Mouse (Mus musculus): ENCODE measurements around the gene Tnfrsf23.
A peak's percentile ranks its signal among the peaks of the same experiment; 100 is the strongest.
"Not testable (repeated sequence)": the region's sequence is repeated elsewhere in the genome, so short reads cannot be mapped to it uniquely, and the experiment has no call there.

The Tnfrsf23 gene

DNA sequence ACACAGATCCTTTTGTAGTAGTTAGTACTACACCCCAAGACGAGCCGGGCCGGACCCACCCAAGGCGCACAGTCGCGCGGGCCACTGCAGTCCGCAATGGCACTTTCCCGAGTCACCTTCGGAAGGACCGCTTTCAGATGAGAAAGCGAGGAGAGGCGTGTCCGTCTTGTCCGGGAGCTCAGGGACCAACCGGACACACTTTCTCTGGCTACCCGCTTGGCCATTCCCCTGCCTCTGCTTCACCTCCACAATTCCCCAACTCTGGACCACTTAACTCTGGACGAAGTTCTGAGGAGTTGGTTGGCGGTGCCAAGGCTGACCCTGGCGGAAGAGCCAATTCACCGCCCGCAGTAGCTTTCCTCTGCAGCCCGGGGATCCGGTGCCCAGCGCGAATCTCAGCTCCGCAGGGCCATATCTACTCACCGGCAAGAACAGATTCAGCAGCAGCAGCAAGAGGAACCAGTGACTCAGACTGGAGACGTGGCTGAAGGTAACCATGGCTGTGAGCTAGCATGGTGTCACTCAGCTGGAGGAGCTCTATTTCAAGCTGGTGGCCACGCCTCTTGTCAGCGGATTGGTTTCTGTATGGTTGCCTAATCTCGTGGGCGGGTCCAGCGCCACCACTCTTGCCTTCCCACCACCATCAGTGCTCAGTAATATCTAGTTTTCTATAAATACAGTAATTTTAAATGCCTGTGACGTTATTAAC is at the start of gene Tnfrsf23:
Gene Tnfrsf23 (minus strand): TSS at position 514 of the 709 bp plus-strand sequence.
- peak; percentile 40 for DNase-seq (ENCODE audit: low spot score)

DNA sequence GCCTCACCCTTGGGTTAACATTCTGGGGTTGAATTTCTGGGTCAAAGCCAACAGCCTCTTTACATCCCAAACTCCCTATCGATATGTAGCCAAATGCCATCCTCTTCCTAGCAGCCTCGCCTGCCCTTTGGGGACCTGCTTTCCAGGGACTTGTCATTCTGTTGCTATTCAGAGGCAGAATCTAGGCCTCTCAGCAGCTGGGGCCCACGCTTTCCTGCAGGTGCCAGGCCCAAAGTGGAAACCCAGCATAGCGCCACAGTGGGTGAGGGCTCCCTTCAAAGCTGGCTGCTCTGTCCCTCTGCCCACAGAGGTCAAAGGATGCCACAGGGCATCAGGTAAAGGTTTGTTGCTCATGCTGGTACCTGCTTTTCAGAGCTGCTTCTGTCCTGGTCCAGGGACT is 48.1 kb upstream of the Tnfrsf23 start:
- no peak for DNase-seq (ENCODE audit: low spot score)

DNA sequence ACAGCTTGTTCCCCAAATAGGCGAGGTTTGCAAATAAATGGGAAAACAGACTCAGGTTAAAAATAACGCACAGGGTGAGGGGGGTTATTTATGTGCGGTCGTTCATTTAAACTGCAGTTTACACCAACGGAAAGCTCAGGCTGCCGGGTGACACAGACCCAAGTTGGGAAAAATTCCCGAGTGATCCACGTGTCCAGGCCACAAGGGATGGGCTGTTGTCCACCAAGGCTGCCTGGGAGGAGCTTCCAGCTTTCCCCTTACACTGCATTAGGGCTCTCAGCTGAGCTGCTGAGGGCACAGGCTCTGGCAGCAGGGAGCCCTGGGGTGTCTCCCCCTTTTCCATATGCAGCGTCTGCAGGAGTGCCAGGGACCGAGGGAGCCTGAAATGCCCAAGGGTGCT is 44.2 kb upstream of the Tnfrsf23 start:
- DNase-seq (ENCODE audit: low spot score): no peak

DNA sequence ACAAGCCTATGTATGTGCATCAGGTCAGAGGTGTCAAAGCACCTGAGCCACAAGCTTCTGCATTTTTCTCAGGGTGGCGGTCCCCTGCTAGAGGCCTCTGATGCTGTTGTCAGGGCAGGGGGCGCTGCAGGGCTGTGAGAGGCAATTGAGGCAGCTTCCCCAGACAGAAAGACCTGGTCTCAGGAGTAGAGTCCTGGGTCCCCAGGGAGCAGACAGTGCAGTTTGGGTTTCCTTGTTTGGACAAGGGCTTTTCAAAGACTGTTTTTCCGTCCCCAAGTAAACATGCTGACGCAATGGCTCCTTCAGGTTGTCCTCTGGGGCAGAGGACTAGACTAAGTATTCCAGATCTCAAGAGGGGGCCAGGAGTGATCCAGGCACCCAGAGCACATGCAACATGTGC is 40.7 kb upstream of the Tnfrsf23 start:
- DNase-seq (ENCODE audit: low spot score): no peak

DNA sequence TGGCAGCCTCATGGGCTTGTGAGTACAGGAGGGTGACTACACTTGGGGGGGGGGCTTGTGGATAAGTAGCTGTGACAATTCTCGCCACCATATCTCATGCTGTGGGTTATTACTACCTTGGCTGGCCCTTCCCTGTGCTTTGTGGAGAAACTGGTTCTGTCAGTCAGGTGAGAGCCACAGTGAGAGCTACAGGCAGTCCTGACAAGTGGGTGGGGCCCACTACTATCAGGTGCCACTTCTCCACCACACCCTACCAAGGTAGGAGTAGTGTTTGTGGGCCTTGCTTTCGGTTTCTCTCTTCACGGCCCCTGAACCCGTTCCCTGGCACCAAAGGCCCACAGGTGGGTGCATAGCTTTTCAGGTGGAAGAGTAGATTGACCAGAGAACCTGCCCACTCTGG is 38.2 kb upstream of the Tnfrsf23 start:
- DNase-seq (ENCODE audit: low spot score): no peak

DNA sequence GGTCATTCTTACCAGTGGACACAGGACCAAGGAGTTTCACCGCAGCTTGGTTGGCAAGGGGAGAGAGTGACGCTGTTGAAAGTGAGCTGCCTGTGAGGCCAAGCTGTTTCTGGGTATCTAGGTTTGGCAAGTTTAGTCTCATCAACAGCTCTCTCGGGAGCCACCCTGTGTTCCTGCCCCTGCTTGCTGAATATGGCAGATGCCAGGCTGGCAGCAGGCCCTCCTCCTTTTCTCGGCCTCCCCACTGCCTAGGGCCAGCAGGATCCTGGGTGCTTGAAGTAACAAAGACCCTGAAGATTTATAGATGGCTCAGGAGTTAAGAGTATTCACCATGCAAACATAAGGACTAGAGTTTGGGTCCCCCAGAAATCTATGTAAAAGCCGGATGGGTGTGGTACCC is 37.0 kb upstream of the Tnfrsf23 start:
- no peak for DNase-seq (ENCODE audit: low spot score)

DNA sequence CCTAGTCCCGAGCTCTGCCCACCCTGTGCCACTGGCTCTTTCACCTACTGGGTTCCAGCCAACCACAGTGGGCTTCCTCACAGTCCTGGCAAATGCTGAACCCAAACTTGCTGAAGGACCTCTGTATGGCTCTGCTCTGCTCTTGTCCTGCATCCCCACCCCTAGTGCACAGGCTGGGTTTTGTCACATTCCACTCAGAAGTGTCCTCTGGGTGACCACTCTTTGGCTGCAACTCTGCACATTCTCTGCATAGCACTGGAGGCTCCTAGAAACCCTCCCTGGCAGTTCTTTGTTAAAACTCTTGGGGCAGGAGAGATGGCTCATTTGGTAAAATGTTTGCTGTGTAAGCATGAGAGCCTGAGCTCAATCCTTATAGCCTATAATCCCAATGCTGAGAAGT is 32.1 kb upstream of the Tnfrsf23 start:
- no peak for DNase-seq (ENCODE audit: low spot score)

DNA sequence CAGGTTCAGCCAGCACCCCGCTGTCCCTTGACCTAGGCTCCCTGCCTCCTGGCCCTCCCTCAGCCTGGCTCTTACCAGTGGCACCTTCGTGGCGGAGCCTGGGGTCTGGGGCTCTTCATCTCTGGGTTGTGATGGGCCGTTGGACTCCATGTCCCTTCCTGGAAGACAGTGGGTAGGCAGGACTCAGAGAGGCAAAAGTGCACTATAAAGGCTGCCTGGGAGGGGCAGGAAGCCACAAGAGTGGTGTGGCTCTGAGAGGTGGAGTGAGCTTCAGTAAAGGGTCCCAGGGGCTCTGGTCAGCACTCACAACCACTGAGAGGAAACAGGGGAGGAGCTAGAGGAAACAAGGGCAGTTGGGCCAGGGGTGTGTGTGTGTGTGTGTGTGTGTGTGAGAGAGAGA is 27.7 kb upstream of the Tnfrsf23 start:
- no peak for DNase-seq (ENCODE audit: low spot score)

DNA sequence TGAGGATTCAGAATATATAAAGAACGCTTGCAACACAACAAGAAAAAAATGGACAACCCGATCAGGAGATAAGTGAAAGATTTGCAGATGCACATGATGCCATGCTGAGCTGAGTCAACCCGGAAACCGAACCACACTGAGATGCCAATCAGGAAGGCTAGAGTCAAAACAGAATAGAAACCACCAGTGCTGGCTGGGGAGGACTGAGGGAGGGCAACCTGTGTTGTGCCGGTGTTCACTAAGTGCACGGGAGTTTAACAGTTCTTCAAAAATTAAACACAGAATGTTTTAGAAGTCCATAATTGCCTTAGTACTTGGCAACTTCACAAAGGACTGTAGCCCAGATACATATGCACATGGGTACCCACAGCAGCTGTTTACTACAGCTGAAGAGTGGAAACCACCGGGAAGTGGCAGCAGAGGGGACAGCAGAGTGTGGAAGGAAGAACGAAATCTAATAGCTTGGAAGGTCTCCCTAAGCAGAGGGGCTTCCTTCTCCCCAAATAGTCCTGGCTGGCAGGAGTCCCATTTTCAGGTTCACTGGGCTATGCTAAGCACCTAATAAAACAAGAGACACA is 27.2 kb upstream of the Tnfrsf23 start:
- DNase-seq (ENCODE audit: low spot score): no peak

DNA sequence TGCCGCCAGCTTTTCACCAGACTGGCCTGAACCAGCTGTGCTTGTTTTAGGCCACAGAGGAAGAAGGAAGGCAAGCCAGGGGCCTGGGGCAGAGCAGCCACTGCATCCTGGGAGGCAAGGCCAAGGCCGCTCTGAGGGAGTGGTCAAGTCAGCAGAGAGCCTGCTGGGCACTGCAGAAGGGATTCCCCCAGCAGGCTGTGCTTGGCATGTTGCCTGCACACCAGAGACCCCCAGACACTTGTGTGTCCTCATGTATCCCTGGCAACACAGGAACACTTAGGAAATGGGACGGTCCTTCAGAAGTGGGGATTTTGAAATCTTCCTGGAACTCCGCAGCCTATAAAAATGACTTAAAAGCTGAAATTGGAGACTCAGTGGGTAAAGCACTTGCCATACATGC is 26.4 kb upstream of the Tnfrsf23 start:
- no peak for DNase-seq (ENCODE audit: low spot score)

DNA sequence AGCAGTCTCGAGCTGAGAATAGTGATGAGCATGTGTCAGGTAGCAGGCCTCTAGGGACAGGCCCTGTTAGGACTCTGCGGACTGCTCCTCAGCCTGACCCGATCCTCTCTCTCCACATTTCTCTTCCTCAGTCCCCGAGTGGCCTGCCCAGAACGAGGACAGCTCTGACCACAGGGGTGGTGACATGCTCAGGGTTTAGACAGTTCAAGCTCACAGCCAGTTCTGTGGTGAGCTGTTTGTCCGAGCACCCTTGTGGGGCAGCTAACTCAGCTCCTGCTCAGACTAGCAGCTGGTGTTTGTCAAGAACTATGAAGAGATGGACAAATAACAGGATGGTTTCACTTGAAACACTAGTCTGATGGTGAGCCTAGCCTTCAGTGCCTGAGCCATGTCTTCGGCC is 25.7 kb upstream of the Tnfrsf23 start:
- DNase-seq (ENCODE audit: low spot score): no peak

DNA sequence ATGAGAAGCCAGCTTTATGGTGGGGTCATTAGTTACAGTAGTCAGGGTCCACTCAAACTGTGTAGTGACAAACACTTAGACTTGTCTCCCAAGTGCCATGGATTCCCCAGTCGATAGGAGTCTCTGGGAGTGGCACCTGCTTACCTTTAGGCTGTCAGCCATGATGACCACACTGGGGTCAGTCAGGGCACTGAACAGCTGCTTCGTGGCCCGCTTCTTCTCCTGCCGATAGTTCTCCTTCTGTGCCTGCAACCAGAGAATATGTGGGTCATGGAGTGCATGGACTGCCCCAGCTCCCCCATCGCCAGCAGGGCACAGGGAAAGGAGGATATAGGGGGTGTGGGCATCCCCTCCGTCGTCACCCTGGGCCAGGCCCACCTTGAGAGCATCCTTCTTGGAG is 23.7 kb upstream of the Tnfrsf23 start:
- no peak for DNase-seq (ENCODE audit: low spot score)

DNA sequence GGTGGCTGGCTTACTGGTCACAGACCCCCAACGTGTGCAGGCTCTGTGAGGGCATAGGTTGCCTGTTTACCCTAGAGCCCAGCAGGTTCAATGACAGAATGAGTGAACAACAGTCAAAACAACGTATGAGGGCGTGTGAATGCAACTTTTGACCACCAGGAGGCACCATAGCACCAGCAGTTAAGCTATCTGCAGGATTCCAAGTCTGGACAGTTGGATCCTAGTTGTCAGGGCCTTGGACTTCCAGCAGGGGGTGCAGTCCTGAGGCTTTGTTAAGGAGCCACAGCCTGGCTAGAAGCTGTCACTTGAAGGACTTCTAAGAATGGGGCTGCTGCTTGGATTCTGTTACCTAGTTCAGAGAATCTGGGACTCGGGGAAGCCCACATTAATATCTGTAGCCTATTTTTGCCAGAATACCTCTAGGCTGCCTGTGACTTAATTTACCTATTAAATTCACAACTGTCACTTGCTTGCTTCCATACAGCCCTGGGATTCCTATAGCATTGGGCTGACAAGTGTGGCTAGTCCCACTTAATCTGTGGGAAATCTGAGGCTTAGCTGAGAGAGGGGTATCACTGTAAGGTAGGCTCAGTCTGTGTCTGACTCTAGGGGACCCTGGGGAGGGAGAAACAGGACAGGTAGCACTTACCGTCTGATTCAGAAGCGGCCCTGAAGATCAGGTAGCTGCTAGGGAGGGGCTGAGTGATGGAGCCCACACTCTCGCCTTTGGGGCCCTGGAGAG is 21.2 kb upstream of the Tnfrsf23 start:
- peak; percentile 94 for DNase-seq (ENCODE audit: low spot score)

DNA sequence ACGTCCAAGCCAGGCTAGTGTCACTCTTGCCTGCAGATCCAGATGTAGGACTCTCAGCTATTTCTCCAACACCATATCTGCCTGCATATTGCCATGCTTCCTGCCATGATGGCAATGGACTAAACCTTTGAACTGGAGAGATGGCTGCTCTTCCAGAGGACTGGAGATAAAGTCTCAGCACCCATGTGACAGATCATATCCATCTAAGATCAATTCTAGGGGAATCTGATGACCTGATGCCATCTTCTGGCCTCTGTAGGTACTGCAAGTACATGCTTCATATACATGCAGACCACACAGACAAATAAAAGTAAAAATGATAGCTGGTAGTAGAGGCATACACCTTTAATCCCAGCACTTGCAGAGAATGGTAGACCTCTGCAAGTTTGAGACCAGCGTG is 10.5 kb upstream of the Tnfrsf23 start:
- DNase-seq (ENCODE audit: low spot score): no peak

DNA sequence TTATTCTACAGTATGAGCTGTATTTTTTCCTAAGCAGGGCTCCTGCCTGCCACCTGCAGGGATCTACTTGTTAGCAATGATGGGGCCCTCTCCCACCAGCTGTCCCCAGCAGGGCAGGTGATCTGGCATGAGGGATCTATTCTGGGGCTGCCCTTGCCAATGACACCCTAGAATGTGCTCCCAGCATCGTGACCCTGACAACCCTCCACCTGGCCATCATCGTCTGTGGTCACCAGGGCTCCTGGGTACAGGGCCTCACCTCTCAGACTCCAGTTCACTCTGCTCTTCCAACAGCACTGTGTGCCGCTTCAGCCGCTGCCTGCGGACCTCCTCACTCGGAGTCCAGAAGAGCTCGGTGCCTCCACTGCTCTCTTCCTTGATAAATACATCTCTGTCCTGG is 8.9 kb upstream of the Tnfrsf23 start:
- no peak for DNase-seq (ENCODE audit: low spot score)

DNA sequence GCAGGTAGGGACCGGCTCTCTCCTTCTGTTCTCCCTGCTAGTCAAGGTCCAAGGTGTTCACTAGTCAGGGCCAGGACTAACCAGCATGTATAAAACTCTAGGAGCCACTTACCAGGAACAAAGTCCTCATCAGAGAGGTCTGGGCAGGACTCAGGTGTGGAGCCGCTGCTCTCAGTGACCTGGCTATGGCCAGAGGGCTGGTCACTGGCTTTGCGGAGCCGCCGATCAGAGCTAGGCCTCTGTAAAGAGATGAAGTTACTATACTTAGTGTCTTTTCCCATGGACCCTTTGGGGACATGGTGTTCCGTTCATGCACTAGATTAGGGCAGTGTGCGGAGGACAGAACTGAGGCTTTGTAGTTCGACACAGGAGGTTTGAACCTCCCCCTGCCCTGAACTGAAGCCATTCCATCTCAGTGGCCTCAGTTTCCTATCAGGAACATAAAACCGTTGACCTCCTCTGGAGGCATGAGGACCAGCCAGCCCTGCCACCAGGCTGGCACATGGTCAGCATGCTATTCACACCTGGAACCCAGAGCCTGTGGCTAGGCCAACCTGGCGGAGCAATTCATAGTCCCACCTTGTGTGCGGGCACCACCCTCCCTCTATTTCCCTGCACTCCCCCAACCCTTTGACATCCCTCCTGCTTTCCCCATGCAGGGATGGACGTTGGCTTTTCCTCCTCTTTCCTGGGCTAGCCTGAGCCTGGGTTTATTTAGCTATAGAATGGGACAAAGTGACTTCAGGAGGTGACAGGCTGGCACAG is 7.3 kb upstream of the Tnfrsf23 start:
- no peak for DNase-seq (ENCODE audit: low spot score)

DNA sequence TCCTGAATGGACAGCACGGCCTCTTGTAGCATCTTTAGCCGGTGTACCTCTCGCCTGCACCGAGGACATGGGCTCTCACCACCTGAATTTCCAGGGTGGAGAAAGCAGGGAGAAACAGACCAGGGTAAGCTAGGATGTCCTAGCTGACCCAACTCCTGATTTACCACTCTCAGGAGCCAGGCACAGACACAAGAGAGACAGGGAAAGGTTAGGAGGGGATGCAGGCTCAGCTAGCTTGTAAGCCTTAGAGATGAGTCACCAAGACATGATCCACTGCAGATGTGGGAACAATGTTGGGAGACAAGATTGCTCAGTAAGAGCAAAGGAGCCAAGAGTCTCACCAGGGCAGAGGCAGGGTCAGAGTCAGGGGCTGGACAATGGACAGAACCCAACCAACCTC is 6.2 kb upstream of the Tnfrsf23 start:
- no peak for DNase-seq (ENCODE audit: low spot score)

DNA sequence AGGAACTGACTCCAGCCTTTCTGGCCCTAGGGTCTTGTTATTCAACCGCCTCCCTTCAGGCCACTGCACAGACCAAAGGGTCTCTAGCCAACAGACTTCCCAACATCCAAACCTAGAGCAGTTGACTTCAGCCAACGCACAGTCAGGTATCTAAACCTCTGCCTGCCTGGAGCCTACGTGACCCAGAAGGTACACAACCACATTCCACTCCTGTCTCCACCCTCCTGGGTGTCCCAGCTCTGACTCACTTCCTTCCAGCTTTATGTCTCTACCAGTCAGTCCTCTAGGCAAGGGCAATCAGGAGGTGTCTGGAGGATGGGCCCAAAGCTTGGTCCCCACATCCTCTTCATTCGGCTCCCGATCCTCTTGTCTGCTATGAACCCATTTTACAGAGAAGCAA is 5.5 kb upstream of the Tnfrsf23 start:
- DNase-seq (ENCODE audit: low spot score): no peak

DNA sequence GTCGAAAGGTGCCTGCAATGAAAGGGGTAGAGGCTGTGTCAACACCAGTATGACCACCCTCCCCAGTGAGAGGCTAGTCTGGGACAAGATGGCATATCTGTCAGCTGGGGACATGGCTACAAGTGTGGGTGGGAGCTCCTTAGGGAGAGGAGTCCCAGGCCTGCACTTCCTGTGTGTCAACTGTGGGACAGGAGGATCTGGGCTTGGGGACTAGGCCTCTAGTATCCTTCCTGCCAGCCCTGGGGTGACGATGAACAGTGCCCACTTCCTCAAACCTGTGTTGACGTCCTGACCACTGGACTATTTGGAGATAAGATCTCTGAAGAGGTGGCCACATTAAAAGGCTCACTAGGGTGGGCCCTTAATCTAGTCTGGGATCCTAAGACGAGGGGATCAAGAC is 4.3 kb upstream of the Tnfrsf23 start:
- DNase-seq (ENCODE audit: low spot score): no peak

DNA sequence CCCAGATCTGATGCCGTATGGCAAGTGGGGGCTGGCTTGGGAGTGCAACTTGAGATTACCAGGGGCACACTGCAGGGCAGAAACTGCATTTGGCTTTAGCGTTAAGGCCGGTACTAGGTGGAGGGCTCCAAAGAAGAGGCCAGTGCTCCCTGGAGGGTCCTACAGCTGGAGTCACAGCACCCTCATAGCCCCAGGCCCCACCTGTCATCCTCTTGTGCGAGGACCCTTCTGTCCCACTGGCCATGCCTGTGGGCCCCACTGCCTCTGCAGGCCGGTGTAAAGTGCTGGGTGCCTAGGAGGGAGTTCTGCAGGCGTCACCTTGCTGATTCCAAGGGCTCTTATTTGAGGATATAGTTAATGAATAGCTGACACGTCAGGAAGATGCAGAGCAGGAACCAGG is 3.8 kb upstream of the Tnfrsf23 start:
- no peak for DNase-seq (ENCODE audit: low spot score)

DNA sequence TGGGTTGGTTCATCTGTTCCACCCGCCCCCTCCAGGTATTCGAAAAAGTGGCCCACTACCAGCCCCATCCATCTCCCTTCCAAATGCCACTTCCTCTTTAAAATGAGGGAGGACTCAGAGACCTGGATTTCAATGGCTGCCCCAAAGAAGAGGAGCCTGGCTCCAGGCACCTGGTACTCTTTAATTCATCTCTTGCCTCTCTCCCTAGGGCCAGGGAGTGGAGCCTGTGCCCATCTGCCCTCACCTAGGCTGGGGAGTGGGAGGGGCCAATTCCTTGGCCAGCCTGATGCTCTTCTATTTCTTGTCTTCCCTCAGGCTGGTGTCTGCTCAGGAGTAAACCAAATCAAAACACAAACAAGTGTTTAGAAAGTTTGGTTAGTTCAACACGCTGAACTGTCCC is 1.0 kb upstream of the Tnfrsf23 start:
- not testable (repeated sequence) for DNase-seq (ENCODE audit: low spot score)

DNA sequence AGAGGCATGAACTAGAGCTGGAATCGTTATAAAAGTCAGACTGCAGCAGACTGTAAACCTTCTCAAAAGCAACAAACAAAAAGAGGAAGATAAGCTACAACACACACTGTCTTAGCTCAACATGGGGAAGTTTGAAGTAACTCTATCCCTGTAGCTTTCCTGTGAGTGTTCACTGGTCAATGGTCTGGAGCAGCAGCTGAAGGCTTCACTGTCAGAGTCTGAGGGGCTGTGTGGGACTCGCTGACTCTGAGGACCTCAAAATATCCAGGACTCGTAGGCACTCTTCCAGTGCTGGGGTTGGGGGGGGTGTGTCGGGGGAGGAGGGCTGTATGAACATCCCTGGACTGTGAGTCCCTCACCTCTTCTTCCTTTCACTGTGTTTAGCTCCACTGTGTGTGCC is 519 bp upstream of the Tnfrsf23 start:
- not testable (repeated sequence) for DNase-seq (ENCODE audit: low spot score)

DNA sequence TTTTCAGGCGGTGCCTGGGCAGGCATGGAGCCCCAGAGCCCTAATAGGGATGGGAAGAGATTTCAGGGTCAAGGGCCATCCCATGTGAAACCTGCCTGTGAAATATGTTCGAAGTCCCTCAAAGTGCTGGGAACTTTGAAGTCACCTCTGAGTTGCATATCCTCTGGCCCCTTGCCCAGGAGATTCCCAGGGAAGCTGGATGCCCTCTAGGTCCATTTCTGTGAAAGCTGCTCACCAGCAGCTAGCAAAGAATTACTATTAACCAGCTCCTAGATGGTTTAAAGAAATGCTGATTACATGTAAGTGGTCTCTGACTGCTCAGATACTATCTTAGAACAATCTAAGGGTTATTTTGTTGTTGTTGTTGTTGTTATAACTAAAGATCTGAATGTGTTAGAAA is 1.1 kb downstream of the Tnfrsf23 start:
- not testable (repeated sequence) for DNase-seq (ENCODE audit: low spot score)
